Mouse (Mus musculus): ENCODE results near the gene Aplp2. TPM values are rescaled to one million over a fixed set of nuclear protein-coding genes. Genes with fewer than 3 reads are reported as not detected.
A peak's percentile ranks its signal among the peaks of the same experiment; 100 is the strongest.

The Aplp2 gene
- total RNA-seq, 2 experiments from 2014 or later: 480 to 510 TPM

DNA sequence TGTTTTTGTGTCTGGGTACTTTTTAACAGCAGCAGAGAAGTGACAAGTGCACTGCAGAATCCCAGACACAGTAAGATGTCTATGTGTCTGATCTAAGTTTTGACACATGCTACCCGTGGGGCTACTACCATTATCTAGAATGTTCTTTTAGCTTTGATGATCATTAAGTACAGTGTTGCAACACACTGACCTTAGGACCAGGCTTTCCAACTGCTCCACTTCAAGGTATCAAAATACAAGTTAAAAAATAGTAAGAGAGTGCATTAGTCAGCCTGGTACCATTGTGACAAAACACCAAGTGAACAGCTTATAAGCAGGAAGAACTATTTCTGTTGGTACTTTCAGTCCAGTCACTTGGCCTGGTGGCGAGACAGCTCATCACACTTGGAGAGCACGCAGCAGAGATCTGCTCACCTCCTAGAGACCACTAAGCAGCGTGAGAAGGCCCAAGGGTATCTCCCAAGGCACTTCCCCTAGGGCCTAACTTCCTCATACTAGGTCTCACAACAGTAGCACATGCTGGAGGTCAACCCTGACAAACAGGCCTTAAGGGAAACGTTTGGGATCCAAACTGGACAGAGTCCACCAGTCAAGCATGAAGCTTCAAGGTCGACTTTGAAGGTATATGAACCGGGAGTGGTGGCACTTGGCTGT is 66.2 kb downstream of the Aplp2 start:
- no peak for DNase-seq (ENCODE audit: extremely low spot score in 1 of 2, low spot score in 2 of 2)
- intact Hi-C loops (cut with DNase I): loop anchor here (10.0 kb wide), 1 partner anchor 399 kb away; no protein-coding TSS in a partner anchor

DNA sequence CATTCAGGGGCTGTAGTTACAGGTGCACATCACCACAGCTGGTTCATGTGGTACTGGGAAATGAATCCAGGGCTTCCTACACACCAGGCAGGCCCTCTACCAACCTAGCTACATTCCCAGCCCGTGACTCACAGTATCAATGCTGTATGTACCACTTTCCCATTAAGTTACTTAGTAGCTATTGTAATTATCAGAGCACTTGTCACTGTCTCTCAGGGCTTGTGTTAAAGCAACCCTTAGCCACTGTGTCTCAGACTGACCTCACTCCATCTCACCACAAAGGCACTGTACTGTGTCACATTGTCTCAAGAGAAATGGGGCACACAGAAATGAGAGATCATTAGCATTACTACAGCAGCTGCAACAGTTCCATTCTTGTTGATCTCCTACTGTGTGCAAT is 68.7 kb downstream of the Aplp2 start:
- intact Hi-C loops (cut with DNase I): loop anchor here (10.0 kb wide), 1 partner anchor 402 kb away; no protein-coding TSS in a partner anchor
- no peak for DNase-seq (ENCODE audit: extremely low spot score in 1 of 2, low spot score in 2 of 2)

DNA sequence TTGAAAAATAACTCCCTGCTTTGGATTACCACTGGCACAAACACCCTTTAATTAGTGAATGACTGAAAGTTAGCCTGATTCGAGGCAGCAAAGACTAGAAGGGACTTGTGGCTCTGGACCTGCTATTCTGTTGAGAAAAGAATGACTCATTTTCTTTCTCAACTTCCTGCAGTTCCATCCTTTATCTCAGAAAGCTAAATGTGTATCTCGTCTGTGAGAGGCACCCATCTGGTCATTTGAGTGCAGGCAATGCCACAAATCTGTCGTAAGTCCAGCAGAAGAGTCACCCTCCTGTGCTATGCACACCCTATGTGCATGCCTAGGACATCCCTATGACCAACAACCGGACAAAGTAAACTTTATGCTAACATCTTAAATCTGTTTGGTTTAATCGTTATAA is 78.5 kb downstream of the Aplp2 start:
- DNase-seq (ENCODE audit: extremely low spot score in 1 of 2, low spot score in 2 of 2): no peak
- intact Hi-C loops (cut with DNase I): no loop called here

DNA sequence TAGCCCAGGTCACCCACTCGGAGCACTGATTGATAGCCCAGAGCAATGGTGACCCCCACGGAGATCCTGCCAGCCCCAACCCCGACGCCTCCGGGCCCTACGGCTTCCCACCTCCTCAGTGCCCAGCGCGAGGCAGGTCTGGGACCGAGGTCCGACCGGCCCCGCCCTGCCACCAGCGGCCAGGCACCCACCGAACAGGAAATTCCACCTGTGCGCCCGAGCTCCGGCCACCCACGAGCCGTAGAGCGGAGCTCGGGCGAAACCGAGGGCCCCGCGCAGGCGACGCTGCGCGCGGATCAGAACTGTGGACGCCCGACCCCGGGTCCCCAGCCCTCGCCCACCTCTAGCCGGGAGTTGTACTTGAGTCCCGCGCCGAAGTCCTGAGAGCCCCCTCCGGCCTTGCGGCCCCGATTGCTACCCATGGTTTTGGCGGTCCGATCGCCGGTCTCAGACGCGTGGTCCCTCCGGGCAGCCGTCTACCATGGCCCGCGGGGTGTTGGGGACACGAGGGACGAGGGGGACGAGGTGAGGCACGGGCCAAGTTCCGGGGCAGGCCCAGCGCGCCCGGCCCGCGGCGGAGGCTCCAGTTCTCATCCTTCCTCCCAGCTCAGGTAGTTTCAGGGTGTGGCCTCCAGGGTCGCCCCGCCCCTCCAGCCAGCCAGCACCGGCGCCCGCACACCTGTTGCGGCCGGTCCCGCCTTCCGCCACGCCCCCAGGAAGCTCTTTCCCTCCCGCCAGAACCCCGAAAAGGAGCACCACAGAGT is 80.2 kb downstream of the Aplp2 start, which contains the start of gene St14:
Gene St14, minus strand, starts transcription at position 649 of the 764 bp plus-strand sequence.
- intact Hi-C loops (cut with DNase I): no loop called here

DNA sequence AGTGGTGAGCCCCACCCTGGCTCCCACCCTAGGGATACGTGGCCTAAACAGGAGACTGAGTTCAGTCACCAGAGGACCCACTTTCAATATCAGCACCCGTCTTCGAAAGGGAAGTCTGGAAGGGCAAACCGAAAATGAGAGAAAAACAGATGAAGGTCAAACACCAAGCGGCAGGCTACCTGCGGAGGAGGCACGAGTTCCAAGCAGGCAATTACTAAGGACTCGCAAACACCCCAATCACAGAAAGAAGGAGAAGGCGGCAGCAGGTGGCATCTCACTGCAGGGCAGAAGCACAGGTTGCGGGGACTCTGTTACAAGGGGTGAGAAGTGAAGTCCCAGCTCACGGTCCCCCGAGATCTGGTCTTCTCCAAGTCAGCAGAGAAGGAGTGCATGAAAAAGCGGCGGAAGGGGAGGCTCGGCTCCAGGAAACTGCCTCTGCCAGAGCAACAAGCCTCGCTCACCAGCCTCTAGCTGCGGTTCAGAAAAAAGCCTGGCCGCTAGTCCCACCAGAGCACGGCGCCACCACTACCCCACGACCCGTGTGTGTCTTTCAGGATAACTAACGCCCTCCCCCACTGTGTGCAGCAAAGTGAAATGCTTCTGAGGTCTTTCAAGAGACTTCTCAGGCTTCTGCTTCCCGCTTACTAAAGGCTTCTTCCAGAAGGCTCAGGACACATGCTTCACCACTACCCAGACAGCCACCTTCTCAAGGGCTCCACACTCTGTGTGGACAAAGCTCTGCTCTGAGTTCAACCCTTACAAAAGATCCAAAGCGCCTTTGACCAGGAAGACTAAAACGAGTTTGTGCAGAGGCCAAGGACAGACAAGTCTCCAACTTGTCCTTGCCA is 81.0 kb downstream of the Aplp2 start:
- intact Hi-C loops (cut with DNase I): no loop called here
- no peak for DNase-seq (ENCODE audit: extremely low spot score in 1 of 2, low spot score in 2 of 2)

More for the DNA sequence above, 80.2 kb downstream of the Aplp2 start, which contains the start of gene St14:
- peak in 1 of 2 experiments; percentile 31 for DNase-seq (ENCODE audit: extremely low spot score in 1 of 2, low spot score in 2 of 2)

DNA sequence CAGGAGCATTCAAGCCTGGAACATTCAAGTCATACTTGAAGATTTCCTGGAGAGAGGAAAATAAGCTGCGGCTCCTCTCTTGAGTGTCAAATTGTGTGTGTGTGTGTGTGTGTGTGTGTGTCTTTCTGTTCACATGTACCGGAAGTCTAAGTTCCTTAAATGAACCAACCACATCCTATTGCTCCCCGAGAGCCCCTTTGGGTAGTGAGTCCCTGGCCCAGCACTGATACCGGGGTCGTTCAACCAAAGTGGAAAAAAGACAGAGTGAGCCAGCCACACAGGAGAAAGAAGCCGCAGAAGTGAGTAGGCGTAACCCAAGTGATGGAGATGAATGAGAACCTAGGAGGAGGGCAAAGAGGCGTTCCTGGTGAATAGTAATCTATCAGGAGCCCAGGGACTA is 81.7 kb downstream of the Aplp2 start:
- no peak for DNase-seq (ENCODE audit: extremely low spot score in 1 of 2, low spot score in 2 of 2)
- intact Hi-C loops (cut with DNase I): no loop called here

DNA sequence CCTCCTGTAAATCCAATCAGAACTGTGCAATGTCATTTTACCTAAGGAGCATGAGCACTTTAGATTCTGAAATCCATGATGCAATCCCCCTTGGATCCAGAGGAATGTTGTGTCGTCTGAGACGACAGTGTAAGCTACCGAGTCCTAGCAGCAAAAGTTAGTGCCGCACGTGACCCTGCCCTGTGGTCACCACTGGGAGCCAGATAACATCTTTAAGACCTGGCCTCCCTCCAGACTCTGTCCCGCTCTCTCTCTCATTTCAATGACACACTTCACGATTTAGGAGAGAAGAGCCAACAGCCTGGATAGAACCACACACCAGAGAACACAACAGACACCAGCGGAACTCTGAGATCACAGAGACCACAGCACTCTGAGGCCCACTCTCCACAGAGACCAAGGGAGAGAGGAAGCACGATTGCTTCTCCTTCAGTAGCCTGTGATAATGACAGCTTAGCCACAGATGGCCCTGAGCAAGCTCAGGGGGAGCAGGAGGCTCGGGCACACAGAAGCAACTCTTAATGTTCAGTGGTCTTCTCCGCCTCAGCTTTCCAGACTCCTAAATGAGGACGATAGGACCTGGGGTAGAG is 83.6 kb downstream of the Aplp2 start:
- no peak for DNase-seq (ENCODE audit: extremely low spot score in 1 of 2, low spot score in 2 of 2)
- intact Hi-C loops (cut with DNase I): no loop called here

DNA sequence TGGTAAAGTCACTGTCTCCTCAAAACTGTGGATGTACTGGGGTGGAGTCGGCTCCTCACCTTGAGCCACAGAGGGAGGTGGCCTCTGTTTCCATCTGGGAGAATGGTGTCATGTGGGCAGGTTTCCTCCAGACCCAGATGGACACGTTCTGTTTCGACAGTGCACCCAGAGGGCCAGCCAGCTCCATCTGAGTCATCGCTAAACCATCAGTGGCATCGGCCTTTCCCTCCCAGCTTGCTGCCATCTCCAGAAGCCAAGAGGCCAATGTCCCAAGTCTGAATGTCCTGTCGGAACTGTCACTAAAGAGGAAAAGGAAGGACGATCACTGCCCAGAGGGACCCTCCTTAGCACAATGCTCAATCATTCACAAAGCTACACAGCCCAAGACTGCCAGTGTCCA is 85.5 kb downstream of the Aplp2 start:
- DNase-seq (ENCODE audit: extremely low spot score in 1 of 2, low spot score in 2 of 2): no peak
- intact Hi-C loops (cut with DNase I): no loop called here

DNA sequence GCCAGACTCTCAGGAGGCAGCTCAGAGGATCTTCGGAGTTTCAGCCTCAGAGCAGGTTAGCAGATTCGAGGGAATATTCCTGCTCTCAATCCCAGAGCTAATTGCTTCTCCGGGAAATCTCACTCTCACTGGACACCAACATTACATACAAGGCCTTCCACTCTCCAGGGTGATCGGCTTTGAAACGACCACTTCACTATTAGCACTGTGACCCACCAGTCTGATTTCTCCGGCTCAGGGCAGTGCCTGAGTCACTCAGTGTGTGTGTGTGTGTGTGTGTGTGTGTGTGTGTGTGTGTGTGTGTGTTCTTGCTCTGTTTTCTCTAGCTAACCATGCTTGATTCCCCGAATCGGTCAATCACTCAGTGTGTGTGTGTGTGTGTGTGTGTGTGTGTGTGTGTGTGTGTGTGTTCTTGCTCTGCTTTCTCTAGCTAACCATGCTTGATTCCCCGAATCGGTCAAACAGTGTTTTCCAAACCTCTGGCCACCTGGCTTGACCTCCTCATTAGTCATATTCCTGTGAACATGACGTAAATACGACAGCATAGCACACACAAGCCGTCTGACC is 89.1 kb downstream of the Aplp2 start:
- DNase-seq (ENCODE audit: extremely low spot score in 1 of 2, low spot score in 2 of 2): no peak
- intact Hi-C loops (cut with DNase I): no loop called here

DNA sequence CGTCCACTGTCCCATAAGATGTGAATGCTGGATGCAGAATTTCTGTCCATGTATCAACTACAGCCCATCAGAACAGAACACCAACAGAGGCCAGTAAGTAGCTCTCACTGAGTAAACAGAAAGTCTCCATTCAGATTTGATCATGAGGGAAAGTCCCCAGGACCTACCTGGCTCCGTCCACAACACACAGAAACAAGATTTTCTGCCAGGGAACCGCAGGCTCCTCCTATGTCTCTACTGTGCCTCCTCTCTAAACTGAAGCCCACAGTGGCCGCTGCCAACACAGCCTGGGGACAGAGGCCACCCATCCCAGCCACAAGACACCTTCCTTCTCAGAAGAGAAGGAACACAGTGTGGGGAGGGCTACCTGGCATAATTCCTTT is 91.1 kb downstream of the Aplp2 start:
- intact Hi-C loops (cut with DNase I): no loop called here
- DNase-seq (ENCODE audit: extremely low spot score in 1 of 2, low spot score in 2 of 2): no peak

DNA sequence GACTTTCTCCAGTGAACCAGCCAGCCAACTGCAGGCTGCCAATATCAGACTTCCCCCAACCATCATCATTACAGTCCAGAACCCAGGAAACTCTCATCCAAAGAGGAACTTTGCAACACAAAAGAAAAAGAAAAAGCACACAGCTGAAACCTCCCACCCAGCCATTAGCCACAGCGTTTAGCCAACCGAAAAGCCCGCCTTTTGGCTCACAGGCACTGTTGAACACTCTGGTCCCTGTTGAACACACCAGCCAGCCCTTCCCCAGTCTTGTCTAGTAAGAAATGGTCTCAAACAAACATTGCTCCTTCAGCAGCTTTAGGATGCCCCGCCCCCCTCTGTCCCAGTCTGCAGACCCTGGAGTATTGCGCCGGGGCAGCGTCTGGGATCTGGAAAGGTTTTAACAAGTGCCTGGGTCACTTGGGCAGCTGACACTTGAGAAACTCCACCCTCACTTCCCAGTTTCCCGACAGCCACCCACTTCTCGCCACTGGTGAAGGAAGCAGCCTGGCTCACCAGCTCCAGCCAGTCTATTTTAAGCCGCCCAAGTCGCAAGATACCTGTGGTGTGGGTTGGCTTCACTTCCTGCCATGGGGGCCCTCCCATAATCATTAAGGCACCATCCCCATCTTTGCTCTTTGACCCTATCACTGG is 91.6 kb downstream of the Aplp2 start:
- intact Hi-C loops (cut with DNase I): no loop called here
- no peak for DNase-seq (ENCODE audit: extremely low spot score in 1 of 2, low spot score in 2 of 2)

DNA sequence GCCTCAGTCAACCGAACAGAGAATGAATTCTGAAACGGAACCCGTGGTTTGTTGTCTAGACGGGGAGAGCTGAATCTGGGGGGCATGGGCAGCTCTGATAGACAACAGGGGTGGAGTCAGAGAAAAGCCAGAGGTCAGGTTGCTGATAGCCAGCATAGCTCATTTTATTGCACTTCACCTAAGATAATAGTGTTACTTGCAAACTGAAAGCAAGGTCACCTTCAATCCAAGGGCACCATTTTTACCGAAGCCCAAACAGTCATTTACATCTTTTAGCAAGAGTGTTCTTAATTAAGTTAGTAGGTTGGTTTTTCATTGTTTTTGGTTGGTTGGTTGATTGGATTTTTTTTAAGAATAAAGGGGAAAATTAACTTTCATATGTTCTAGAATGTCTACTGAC is 92.2 kb downstream of the Aplp2 start:
- intact Hi-C loops (cut with DNase I): no loop called here
- no peak for DNase-seq (ENCODE audit: extremely low spot score in 1 of 2, low spot score in 2 of 2)

DNA sequence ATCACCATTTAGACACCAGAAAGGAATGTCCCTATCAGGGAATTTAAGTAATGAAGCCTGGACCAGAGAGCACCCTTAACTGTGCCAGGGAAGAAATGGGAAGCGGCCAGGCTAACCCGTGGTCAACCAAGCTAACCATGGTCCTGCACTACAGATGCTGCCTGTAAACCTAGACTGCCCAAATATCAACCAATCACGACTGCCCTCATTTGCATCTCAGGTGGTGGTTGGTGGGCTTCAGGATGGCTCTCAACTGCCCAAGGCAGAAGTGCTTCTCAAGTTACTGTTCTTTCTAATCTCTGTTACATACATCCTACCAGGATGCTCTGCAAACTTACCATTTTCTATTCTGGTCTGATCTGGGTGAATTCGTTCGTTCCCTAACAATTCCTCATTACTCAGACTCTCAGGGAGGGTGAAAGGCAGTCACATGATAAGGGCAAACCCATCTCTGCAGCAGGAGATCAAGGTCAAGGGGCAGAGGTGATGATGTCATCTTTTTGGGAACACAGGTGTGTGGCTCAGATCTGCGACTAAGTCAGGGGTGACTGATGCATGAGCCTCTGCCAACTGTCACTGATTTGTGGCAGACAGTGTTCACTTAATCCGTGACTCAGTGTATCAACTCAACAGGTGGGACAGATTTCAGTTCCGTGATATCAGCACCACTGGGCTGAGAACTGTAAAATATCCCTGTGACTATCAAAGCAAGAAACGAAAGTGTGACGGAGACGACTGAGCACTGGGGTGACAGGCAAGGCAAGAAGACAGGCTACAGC is 92.9 kb downstream of the Aplp2 start:
- no peak for DNase-seq (ENCODE audit: extremely low spot score in 1 of 2, low spot score in 2 of 2)
- intact Hi-C loops (cut with DNase I): no loop called here

DNA sequence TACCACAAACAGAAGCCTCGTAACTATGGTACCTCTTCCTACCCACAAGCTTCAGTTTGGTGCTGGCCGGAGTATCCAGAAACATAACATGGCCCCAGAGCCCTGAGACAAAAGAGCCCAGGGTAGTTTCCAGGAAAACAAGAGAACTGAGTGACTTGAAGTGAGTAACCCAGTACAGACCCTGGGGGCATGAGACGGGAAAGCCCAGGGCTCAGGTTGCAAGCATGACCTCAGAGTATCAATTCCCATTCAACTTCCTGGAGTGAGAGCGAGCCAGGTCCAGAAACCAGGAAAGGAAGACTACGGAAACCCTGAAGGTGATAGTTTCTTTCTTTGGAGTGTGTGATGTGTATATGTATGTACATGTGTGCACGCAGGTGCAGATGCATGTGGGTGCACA is 94.1 kb downstream of the Aplp2 start:
- intact Hi-C loops (cut with DNase I): no loop called here
- DNase-seq (ENCODE audit: extremely low spot score in 1 of 2, low spot score in 2 of 2): no peak

DNA sequence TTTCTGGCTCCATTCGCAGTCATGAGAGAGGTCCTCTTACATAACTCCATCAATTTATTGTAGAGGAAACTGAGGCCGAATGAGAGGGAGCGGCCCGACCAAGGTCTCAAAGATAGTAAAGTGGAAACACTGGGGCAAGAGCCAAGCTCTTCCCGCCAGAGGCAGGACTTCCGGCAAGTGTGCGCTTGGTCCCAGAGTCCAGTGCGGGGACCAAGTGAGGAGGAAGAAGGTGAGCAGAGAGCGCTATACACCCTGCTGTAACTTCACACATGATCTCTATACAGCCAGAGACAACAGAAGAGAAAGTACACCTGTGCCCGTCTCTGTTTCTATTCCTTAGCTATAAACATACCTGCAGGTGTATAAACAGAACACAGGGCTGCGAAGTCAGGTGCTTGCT is 94.5 kb downstream of the Aplp2 start:
- intact Hi-C loops (cut with DNase I): no loop called here
- DNase-seq (ENCODE audit: extremely low spot score in 1 of 2, low spot score in 2 of 2): no peak

DNA sequence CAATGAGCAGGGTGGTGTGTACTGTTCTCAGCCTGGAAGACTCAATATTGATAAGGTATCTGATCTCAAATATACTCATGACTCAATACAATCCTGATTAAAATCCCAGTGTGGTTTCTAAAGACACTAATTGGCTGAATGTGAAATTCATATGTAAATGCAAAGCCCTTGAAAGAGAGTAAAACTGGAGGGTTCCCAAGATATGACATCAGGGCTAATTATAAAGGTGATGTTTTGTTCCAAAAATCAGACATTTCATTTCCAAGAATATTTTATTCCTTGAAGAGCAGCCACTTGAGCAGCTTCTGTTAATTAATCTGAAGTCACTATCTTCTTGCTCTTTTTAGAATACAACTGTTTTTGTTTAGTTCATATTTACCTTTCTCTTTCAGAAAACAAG is 96.0 kb downstream of the Aplp2 start:
- no peak for DNase-seq (ENCODE audit: extremely low spot score in 1 of 2, low spot score in 2 of 2)
- intact Hi-C loops (cut with DNase I): no loop called here

DNA sequence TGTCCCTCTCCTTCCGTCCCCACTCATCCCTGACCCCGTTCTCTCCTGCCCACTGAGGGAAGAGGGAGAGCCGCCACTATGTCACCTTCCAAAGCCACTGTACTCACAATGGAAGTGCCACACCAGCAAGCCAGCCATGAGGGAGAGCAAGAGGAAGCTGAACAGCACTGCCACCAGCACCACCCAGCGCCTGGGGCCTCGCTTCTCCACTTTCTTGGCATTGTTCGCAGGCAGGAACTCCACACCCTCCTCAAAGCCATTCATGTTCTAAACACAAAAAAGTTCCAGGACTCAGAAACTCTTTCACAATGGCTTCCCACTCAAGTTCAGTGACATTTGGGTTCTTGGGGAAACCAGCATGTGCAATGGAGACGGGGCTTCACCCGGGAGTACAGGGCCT is 103.2 kb downstream of the Aplp2 start:
- intact Hi-C loops (cut with DNase I): no loop called here
- no peak for DNase-seq (ENCODE audit: extremely low spot score in 1 of 2, low spot score in 2 of 2)
